Mouse (Mus musculus): Measurements from ENCODE around the gene Tsc22d4. TPM values are rescaled to one million over a fixed set of nuclear protein-coding genes. Genes with fewer than 3 reads are reported as not detected.
"Not testable (repeated sequence)": the region's sequence is repeated elsewhere in the genome, so short reads cannot be mapped to it uniquely, and the experiment has no call there.

The Tsc22d4 gene
- polyA plus RNA-seq, 2 experiments: 23.0 to 49.7 TPM

DNA sequence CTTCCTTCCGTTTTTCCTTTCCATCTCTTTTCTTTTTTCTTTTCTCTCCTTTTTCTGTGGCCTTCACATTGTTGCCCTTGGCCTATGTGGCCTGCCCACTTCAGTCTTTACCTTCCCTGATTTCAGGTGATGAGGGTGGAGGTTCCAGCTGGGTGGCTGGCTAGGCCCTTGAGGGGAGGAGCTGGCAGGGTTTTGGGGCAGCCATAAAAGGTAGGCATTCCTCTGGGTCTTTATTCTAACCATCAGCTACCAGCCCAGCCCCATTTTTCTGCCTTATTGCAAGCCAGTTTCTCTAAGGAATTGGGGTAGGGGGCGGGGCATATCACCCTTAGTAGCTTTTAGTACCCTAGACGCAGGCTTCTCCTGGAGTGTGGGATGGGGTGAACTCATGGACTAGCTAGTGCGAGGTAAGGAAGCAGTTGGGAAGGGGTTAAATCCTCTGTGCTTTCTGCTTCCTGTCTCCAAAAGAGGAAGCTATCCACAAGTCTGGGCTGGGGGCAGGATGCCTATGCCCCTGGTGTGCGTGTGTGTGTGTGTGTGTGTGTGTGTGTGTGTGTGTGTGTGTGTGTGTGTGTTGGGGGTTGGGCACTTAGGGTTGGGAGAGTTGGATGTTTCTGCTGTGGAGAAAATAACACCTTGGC, 2.7 kb downstream of the Tsc22d4 start:
- peak overlapping the region; percentile 59 for H3K9ac ChIP-seq (replicated peaks)
- 28% methylated on average over 5 of the region's 5 CpGs for WGBS (ENCODE audit: insufficient replicate concordance)
- ATAC-seq (ENCODE audit: insufficient read depth) (no peak), DNase-seq (ENCODE audit: low read depth in 3 of 3, low spot score in 3 of 3) (no peak)
- H3K27ac ChIP-seq: peak overlapping the region; percentile 98
- H3K4me1 ChIP-seq (replicated peaks; ENCODE audit: control insufficient read depth in 2 of 2, insufficient read depth in 2 of 2, low read length in 1 of 2): peaks cover 27 to 28% of the 10 kb centered on the region in 2 experiments
- no peaks in the 10 kb centered on the region for H3K9me3 ChIP-seq (ENCODE audit: control insufficient read depth, low read length)
- peaks cover 20% of the 10 kb centered on the region for H3K36me3 ChIP-seq (replicated peaks; ENCODE audit: control insufficient read depth, insufficient read depth, low read depth)
- H3K27me3 ChIP-seq (ENCODE audit: control insufficient read depth, insufficient read depth, low read length): no peaks in the 10 kb centered on the region
- H3K4me2 ChIP-seq (ENCODE audit: low read depth): peak overlapping the region; percentile 100
- no peak for TF ChIP-seq CTCF (IDR thresholded peaks at IDR 0.05; ENCODE audit: low read depth)
- no peak for TF ChIP-seq EP300 (IDR thresholded peaks at IDR 0.05; ENCODE audit: low read depth)
- peak overlapping the region; percentile 48 to 81 for H3K4me3 ChIP-seq (ENCODE audit: insufficient read depth in 1 of 2, low read depth in 2 of 2, low read length in 2 of 2)

DNA sequence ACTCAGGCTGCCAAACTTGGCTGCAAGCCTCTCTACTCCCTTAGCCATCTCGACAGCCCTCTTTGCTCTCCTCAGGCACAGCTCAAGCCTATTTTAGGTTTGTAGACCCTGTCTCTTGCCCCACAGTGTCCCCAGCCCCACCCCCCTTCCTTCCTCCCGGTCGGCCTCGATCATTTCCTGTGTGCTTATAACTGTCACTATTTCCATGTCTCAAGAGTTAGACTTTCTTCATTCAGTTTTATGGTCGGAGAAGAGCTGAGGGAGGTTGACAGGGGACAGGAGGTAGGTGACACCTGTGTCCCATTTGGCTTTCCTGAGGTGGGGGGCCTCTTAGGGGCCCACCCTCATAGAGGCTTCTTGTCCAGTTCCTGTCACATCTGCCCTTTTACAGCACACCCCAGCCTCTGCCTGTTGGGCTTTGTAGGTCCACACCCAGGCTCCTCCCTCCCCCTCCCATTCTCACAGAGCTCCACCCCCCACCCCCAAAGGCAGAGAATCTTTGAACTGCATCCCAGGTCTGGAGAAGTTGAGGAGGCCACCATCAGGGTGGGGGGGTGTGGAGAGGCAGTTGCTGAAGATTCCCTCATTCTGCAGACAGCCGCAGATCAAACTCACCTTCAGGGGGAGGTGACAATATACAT, 3.8 kb downstream of the Tsc22d4 start:
- peak overlapping the region; percentile 48 to 81 for H3K4me3 ChIP-seq (ENCODE audit: insufficient read depth in 1 of 2, low read depth in 2 of 2, low read length in 2 of 2)
- no peaks in the 10 kb centered on the region for H3K27me3 ChIP-seq (ENCODE audit: control insufficient read depth, insufficient read depth, low read length)
- peak overlapping the region; percentile 59 for H3K9ac ChIP-seq (replicated peaks)
- H3K4me1 ChIP-seq (replicated peaks; ENCODE audit: control insufficient read depth in 2 of 2, insufficient read depth in 2 of 2, low read length in 1 of 2): peaks cover 27 to 28% of the 10 kb centered on the region in 2 experiments
- peak overlapping the region; percentile 100 for H3K4me2 ChIP-seq (ENCODE audit: low read depth)
- no peaks in the 10 kb centered on the region for H3K9me3 ChIP-seq (ENCODE audit: control insufficient read depth, low read length)
- H3K27ac ChIP-seq: peak overlapping the region; percentile 98
- WGBS (ENCODE audit: insufficient replicate concordance): 13% methylated on average over 6 of the region's 6 CpGs
- TF ChIP-seq CTCF (IDR thresholded peaks at IDR 0.05; ENCODE audit: low read depth) (no peak), EP300 (IDR thresholded peaks at IDR 0.05; ENCODE audit: low read depth) (no peak)
- peaks cover 30% of the 10 kb centered on the region for H3K36me3 ChIP-seq (replicated peaks; ENCODE audit: control insufficient read depth, insufficient read depth, low read depth)
- ATAC-seq (ENCODE audit: insufficient read depth) (no peak), DNase-seq (ENCODE audit: low read depth in 3 of 3, low spot score in 3 of 3) (no peak)

GRCm38 (mm10) chr5:137750212-137750611, 4.7 kb downstream of the Tsc22d4 start:
- not testable (repeated sequence) for H3K27me3 ChIP-seq (ENCODE audit: control insufficient read depth, insufficient read depth, low read length); ATAC-seq (ENCODE audit: insufficient read depth); H3K4me2 ChIP-seq (ENCODE audit: low read depth); DNase-seq (ENCODE audit: low read depth in 3 of 3, low spot score in 3 of 3); H3K9ac ChIP-seq (replicated peaks); H3K27ac ChIP-seq; H3K4me3 ChIP-seq (ENCODE audit: insufficient read depth in 1 of 2, low read depth in 2 of 2, low read length in 2 of 2); H3K9me3 ChIP-seq (ENCODE audit: control insufficient read depth, low read length)
- WGBS (ENCODE audit: insufficient replicate concordance): 90% methylated on average over 7 of the region's 8 CpGs
- Histone ChIP-seq H3K36me3 (replicated peaks; ENCODE audit: control insufficient read depth, insufficient read depth, low read depth) (peaks cover 31% of the 10 kb centered on the region), H3K4me1 (replicated peaks; ENCODE audit: control insufficient read depth in 2 of 2, insufficient read depth in 2 of 2, low read length in 1 of 2) (peaks cover 21 to 23% of the 10 kb centered on the region in 2 experiments)

DNA sequence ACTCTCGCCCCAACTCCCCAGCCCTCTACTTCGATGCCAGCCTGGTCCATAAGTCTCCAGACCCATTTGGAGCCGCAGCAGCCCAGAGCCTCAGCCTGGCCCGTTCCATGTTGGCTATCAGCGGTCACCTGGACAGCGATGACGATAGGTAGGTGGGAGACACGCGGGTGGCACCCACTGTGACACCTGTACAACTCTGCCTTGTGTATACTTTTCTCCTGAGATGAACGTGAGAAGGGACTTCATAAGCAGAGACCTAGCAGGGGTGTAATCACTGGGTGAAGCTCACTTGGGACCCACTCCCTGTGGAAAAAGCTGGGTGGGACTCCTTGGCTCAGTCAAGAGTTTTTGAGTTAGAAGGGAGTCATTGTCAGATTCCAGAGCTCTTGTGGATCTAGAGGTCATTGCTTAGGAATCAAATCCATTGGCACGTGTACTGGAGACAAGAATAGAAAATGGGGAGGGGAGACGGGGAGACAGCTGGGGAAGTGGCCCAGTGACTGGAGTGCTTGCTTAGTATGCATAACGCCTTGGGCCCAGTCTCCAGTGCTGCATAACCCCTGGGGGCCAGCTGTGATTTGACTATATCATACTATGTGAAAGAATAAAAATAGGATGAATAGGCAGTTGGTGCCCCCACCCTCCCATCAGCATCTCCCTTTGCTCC, 5.8 kb downstream of the Tsc22d4 start:
- no peak overlapping the region for H3K27ac ChIP-seq
- H3K4me3 ChIP-seq (ENCODE audit: insufficient read depth in 1 of 2, low read depth in 2 of 2, low read length in 2 of 2): no peak overlapping the region
- H3K36me3 ChIP-seq (replicated peaks; ENCODE audit: control insufficient read depth, insufficient read depth, low read depth): peaks cover 37% of the 10 kb centered on the region
- no peaks in the 10 kb centered on the region for H3K27me3 ChIP-seq (ENCODE audit: control insufficient read depth, insufficient read depth, low read length)
- no peak overlapping the region for H3K4me2 ChIP-seq (ENCODE audit: low read depth)
- no peaks in the 10 kb centered on the region for H3K9me3 ChIP-seq (ENCODE audit: control insufficient read depth, low read length)
- no peak for DNase-seq (ENCODE audit: low read depth in 3 of 3, low spot score in 3 of 3)
- TF ChIP-seq EP300 (IDR thresholded peaks at IDR 0.05; ENCODE audit: low read depth) (no peak), CTCF (IDR thresholded peaks at IDR 0.05; ENCODE audit: low read depth) (no peak)
- peaks cover 19% of the 10 kb centered on the region in 2 experiments for H3K4me1 ChIP-seq (replicated peaks; ENCODE audit: control insufficient read depth in 2 of 2, insufficient read depth in 2 of 2, low read length in 1 of 2)
- 88% methylated on average over 13 of the region's 13 CpGs for WGBS (ENCODE audit: insufficient replicate concordance)
- ATAC-seq (ENCODE audit: insufficient read depth): no peak
- H3K9ac ChIP-seq (replicated peaks): no peak overlapping the region

- Histone ChIP-seq H3K36me3 (replicated peaks; ENCODE audit: control insufficient read depth, insufficient read depth, low read depth) (peaks cover 39% of the 10 kb centered on the region), H3K27me3 (ENCODE audit: control insufficient read depth, insufficient read depth, low read length) (no peaks in the 10 kb centered on the region), H3K4me1 (replicated peaks; ENCODE audit: control insufficient read depth in 2 of 2, insufficient read depth in 2 of 2, low read length in 1 of 2) (peaks cover 19% of the 10 kb centered on the region in 2 experiments), H3K4me2 (ENCODE audit: low read depth) (no peak overlapping the region), H3K4me3 (ENCODE audit: insufficient read depth in 1 of 2, low read depth in 2 of 2, low read length in 2 of 2) (no peak overlapping the region), H3K27ac (no peak overlapping the region), H3K9ac (replicated peaks) (no peak overlapping the region), H3K9me3 (ENCODE audit: control insufficient read depth, low read length) (no peaks in the 10 kb centered on the region)
- ATAC-seq (ENCODE audit: insufficient read depth) (no peak), DNase-seq (ENCODE audit: low read depth in 3 of 3, low spot score in 3 of 3) (no peak)
- no peak for TF ChIP-seq EP300 (IDR thresholded peaks at IDR 0.05; ENCODE audit: low read depth)
- no peak for TF ChIP-seq CTCF (IDR thresholded peaks at IDR 0.05; ENCODE audit: low read depth)
- WGBS (ENCODE audit: insufficient replicate concordance): 73% methylated on average over 6 of the region's 6 CpGs
Measured at GRCm38 (mm10) chr5:137751988-137752387, 6.5 kb downstream of the Tsc22d4 start.
